Mouse (Mus musculus) spleen, adult 18-20 months (tissue): ENCODE data around the gene Tbxa2r.
A peak's percentile ranks its signal among the peaks of the same experiment; 100 is the strongest.

Source experiments
- DNase-seq, 2 experiments: peaks; one replicate each; pipeline ENCODE4 v3.0.0; 2022; ENCODE audit warnings: mixed read lengths in 2 of 2

Tbxa2r gene

GRCm38 (mm10) chr10:81346453-81347067 lies 18.0 kb downstream of the Tbxa2r start:
- peak; percentile 63 to 75 for DNase-seq

GRCm38 (mm10) chr10:81349146-81349545 lies 20.6 kb downstream of the Tbxa2r start:
- DNase-seq: no peak

GRCm38 (mm10) chr10:81349961-81350350 lies 21.4 kb downstream of the Tbxa2r start:
- no peak for DNase-seq

- peak; percentile 97 to 99 for DNase-seq
Measured at GRCm38 (mm10) chr10:81350351-81351063, 22.0 kb downstream of the Tbxa2r start, which contains the start of gene Hmg20b. TSS of gene Hmg20b (minus strand) at chr10:81350480.

GRCm38 (mm10) chr10:81351678-81352291 lies 23.3 kb downstream of the Tbxa2r start:
- no peak for DNase-seq

- no peak for DNase-seq
Measured at GRCm38 (mm10) chr10:81354738-81355477, 26.4 kb downstream of the Tbxa2r start.

- DNase-seq: no peak
Measured at GRCm38 (mm10) chr10:81355533-81355932, 27.0 kb downstream of the Tbxa2r start.

- DNase-seq: no peak
Measured at GRCm38 (mm10) chr10:81356352-81356990, 27.9 kb downstream of the Tbxa2r start.

GRCm38 (mm10) chr10:81356991-81357844 lies 28.7 kb downstream of the Tbxa2r start, which contains the start of gene Mfsd12:
TSS of gene Mfsd12 (plus strand) at chr10:81357491.
- DNase-seq: peak; percentile 83 to 86

- no peak for DNase-seq
Measured at GRCm38 (mm10) chr10:81358209-81358608, 29.7 kb downstream of the Tbxa2r start.

- DNase-seq: no peak
Measured at GRCm38 (mm10) chr10:81358841-81359240, 30.3 kb downstream of the Tbxa2r start.

- DNase-seq: no peak
Measured at GRCm38 (mm10) chr10:81360721-81361120, 32.2 kb downstream of the Tbxa2r start.

GRCm38 (mm10) chr10:81362336-81362949 lies 33.9 kb downstream of the Tbxa2r start:
- no peak for DNase-seq

- no peak for DNase-seq
Measured at GRCm38 (mm10) chr10:81363436-81364346, 35.2 kb downstream of the Tbxa2r start.

- DNase-seq: no peak
Measured at GRCm38 (mm10) chr10:81364666-81365065, 36.1 kb downstream of the Tbxa2r start.

GRCm38 (mm10) chr10:81365073-81365472 lies 36.5 kb downstream of the Tbxa2r start:
- DNase-seq: no peak

GRCm38 (mm10) chr10:81365672-81366476 lies 37.3 kb downstream of the Tbxa2r start, which contains the start of gene 4930404N11Rik:
TSS of gene 4930404N11Rik (minus strand) at chr10:81365816.
- DNase-seq: no peak

GRCm38 (mm10) chr10:81366477-81367206 lies 38.1 kb downstream of the Tbxa2r start:
- no peak for DNase-seq

- DNase-seq: no peak
Measured at GRCm38 (mm10) chr10:81367207-81367495, 38.6 kb downstream of the Tbxa2r start.
